Mouse (Mus musculus) kidney, adult 11 months (tissue): ENCODE measurements around the gene Fam92b.

ENCODE experiments used
- DNase-seq: peaks from one replicate; pipeline ENCODE4 v3.0.0; 2022

The Fam92b gene

DNA sequence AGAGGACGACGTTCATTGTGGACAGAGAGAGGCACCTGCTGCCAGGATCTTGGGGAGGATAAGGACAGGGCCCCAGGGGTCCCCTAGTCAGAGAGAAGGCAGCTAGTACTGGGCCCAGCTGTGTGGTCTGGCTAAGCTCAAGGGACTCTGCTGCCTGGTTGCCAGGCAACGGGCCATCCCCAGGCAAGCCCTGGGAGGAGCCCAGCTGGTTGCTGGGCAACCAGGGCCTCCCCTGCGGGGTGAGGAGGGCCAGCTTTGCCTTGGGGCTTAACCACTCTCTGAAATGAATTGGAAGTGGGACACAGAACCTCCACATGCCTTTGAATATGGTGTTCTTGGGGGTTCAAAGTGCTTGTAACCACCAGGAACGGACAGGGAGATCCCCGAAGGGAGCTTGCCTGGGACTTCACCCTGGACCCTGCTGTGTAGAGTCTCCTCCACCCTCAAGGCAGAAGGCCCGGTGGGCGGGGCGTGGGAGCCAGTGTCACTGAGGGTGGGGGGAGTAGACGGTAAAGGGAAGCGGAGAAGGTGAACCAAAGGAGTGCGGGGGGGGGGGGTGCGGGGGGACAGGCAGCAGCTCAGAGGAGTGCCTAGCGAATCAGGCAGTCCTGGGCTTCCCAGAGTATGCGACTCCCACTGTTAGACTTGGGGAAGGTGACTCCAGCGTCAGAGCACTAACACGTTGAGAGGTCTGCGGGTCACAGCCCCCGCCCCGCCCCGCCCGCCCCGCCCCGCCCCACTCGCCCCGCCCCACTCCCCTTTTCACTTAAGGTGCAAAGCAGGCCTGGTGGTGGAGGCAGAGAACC is at the start of gene Fam92b:
Gene Fam92b, minus strand, starts transcription at position 149 of the 806 bp plus-strand sequence.
- no peak for DNase-seq

DNA sequence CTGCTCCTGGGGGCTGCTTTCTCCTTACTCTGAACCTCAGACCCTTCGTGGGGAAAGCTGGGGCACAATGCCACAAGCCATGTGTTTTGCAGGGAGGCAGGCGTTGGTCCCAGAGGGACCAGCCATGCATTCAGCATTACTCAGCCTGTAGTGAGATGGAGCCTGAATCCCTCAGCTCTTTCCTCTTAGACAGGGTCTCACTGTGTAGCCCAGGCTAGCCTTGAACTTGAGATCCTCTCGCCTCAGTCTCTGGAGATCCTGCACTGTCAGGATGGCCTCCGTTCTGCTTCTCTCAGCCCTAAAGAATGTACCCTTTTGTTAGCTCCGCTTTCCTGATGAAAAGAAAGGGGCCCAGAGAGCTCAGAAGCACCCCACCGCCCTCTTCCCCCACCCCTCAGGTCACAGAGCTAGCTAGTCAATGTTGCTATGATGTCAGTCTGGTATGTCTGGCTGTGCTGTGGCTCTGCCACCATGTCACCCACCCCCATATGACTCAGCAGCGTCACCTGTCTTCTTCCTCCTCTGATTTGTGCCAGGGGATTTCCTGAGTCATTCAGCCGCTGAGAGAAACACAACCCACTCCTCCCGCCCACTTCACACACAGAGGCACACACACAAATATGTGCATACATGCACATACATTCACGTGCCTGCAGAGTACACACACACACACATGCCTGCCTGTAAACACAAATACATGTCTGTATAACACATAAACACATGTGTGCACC is 48.3 kb upstream of the Fam92b start:
- DNase-seq = no peak

DNA sequence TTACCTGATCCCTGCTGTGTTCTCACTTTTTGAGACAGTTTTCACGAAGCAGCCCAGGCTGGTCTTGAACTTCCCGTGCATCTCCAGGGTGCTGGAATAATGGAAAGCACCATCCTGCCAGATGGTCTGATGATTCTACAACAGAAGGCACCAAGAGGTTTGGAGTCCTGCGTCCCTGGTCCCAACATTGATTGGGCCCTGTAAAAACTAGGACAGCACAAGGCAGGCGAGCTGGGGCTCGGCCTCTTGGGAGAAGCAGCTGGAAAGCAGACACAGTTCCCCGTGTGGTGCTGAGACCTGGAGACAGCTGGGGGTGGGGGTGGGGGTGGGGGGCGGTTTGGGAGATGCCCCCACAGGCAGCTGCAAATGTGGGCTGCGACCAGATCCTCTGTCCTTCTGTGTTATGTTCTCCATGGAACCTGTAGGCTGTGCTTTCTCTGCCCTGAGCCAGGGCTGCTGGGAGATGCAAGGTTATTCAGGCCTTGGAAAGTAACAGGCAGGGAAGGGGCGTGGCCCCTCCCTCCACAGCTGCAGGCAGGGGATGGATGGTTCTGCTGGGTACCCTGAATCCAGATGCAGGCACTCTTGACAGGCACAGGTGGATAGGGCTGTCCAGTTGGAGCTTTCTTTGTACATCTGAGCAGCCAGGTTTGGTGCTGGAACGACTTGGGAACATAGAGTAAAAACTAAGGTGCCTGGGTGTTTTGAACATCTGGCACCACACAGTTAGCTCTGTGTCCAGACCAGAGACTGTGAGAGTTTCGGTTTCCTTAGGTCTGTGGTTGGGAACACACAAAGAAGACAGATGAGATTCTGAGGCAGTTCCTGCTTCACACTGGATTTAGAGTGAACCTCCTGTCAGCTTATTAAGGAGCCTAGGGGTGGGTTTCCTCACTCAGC is 47.5 kb upstream of the Fam92b start:
- DNase-seq = no peak

DNA sequence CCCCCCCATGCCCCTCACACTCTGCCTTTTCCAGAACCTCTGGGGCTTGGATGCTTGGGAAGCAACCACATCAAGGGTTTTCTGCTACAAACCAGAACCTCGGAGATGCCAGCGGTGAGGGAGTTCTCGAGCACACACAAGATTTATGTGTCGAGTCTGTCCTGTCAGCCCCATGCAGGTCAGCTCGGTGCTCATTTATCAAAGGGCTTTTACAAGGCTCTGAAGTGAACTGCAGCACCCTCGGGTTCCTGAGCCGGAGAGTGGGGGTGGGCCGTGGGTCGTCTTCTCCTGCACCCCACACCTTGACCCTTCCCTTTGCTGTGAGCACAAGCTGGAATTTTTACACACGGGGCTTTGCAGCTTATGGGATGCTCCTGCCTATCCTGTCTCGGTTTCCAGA is 45.3 kb upstream of the Fam92b start:
- no peak for DNase-seq

DNA sequence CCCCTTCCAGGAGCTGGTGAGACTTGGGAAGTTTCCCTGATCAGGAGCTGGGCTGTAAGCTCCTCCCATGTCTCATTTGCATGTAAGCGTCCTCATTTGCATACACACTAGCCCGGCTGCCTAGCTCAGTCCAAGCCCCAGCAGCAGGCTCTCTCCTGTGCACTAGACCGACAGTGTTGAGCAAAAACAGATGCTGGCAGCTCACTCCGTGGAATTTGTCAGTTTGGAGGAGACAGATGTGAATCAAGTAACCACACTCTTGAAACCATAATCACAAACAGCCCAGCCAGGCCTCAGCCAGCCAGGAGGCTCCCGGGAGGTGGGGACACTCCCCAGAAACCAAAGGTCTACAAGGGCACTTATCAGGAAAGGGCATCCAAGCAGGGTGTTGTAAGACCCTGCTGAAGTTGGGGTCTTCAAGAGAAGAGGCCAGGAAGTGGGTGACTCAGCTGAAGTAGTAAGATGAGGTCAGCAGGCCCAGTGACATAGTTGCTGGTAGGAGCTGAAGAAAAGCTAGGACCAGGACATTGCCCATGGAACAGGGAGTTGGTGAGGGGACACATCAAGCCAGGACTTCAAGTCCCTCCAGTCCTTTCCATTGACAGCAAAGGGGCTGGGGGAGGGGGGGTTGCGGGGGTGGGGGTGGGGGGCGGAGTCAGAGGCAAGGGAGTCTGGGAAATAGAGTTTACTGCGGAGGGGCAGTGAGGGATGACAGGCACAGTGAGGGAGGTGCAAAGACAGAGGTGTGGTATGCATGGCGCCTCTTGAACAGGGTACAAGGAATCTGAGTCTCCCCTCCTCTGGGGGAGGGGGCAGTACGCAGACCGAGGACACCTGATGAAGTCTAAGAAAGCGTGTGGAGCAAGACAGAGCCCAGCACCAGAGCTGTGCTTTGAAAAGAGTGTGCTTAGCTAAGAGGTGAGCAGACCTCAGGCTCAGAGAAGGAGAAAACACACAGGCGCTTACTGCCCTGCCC is 39.9 kb upstream of the Fam92b start:
- peak; percentile 44 for DNase-seq

DNA sequence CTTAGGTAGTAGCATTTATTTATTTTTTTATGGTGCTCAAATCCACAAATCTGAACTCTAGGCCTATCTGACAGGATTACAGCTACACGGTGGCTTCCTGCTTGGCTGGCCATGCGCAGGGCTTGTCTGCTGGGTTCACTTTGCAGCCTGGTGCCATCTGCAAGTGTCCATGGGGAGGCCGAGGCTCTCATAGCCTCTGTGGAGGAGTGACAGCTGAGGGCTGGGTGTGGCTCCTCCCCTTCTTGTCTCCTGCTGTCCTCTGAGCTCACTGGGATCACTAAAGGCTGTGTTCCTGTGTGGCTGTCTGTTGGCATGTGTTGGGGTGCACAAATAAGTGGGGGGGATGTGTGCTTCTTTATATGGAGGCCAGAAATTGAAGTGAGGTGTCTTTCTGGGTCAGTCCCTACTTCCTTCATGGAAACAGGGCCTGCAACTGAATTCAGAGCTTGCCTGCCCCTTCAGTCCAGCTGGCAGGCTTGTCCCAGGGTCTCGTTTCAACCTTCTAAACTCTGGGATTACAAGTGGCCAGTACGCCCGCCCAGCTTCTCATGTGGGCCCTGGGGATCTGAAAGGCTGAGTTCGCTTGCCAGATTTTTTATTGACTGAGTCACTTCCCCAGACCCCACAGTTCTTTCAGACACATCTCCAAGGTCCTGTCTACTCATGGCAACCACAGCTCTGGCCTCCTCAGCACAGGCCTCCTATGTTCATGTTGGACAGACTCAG is 38.3 kb upstream of the Fam92b start:
- no peak for DNase-seq

DNA sequence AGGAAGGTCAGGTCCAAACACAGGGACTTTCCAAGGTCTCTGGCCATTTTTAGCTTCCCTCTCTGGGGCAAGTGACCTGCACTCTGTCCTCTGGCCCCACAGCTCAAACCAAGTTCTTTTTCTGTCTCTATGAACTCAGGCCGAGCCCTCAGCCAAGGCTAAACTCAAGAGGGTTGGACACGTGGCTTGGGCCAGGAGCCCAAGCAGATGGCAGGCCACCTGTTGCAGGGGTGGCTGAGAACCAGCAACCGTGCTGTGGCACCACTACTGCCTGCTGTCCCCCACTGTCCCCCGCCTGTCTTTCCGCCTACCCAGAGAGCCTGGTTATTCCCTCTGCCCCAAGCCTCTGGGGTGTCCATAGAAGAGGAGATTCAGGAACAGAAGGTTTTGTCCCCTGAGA is 36.7 kb upstream of the Fam92b start:
- peak; percentile 31 for DNase-seq

DNA sequence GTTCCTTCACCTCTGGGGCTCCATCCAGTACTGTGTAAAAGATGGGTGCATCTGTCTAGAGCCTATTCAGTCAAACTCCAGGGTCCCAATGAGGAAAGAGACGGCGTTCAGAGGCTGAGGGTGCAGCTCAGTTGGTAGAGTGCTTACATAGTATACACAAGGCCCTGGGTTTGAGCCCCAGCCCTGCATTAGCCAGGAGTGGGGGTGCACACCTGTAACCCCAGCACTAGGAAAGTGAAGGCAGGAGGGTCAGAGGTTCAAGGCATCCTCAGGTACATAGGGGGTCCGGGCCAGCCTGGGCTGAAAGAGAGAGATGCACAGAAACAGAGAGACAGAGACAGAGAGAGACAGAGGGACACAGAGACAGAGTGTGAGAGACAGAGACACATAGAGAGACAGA is 36.0 kb upstream of the Fam92b start:
- DNase-seq = no peak

DNA sequence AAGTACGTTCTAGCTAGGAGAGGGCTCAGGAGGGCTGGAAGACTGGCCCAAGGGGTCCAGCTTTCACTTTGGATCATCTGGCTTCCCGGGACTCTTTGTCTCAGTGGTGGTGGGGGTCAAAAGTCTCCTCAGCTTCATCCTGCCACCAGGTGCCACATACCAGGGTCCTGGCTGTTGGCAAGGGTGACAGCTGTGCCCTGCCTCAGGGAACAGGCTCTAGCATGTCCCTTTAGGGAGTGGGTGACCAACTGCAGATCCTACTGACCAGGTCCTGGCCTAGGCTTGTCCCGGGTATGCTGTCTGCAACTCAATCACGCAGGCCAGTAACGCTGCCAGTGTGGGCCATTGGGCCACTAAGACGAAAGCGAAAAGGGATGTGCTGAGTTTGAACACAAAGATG is 35.3 kb upstream of the Fam92b start:
- no peak for DNase-seq

DNA sequence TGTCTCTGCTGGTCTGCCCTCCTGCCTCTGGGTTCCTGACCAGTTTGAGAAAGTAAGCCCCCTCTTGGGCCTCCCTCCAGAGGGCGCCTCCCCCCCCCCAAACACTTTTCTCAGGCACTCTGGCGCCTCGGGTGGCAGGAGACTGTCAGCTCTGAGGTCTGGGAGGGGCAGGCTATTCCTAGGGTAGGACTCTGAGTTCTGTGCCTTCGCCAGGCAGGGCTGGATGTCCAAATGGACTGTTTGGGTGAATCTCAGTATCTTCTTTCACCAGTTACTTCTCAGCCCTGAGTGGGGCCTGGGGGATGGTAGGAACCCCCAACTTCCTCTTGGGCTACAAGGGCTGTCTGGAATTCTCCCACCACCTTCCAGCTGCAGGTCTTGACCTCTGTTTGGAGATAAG is 34.1 kb upstream of the Fam92b start:
- no peak for DNase-seq

DNA sequence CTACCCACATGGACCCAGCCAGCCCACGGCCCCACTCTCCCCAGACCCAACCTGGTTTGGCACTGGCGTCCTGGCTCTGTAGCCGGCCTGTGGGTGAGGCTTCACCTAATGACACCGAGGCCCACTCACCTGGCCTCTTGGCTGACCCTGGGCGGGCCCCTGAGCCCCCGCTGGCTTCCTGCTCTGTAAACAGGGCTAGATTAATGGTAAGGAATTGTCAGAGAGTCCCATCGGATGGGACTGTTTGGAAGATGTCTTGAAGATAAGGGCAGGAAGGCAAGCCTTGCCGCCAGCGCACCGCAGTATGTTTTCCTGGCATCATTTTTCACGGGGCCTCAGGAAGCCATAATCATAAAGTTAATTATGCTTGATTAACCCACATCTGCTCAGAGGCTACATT is 30.8 kb upstream of the Fam92b start:
- DNase-seq = no peak

DNA sequence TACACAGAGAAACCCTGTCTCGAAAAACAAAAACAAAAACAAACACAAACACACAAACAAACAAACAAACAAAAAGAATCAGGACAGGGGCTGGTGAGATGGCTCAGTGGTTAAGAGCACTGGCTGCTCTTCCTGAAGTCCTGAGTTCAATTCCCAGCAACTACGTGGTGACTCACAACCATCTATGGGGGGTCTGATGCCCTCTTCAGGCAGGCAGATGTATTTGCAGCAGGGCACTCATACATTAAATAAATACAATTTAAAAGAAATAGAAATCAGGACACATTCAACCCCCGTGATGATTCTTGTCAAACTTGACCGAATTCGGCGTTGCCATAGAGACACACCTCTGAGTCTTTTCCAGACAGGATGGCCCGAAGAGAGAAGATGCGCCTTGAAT is 30.1 kb upstream of the Fam92b start:
- no peak for DNase-seq

DNA sequence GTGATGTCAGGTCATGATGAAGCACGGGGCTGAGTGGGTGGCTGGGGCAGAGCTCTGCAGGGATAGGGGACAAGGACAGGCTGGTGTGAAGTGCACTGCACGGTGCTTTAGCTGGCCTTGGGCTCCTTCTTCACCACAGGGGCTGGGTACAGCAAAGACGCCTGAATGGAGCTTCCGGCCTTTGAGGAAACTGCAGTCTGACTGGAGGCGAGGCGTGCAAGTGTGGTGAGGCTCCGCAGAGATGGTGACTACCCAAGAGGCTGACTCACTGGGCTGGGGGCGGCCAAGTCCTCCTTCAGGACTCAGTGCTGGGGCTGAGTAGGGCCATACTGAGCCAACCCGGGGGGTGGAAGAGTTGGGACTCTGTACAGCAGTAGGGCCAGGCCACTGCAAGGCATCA is 28.6 kb upstream of the Fam92b start:
- no peak for DNase-seq

DNA sequence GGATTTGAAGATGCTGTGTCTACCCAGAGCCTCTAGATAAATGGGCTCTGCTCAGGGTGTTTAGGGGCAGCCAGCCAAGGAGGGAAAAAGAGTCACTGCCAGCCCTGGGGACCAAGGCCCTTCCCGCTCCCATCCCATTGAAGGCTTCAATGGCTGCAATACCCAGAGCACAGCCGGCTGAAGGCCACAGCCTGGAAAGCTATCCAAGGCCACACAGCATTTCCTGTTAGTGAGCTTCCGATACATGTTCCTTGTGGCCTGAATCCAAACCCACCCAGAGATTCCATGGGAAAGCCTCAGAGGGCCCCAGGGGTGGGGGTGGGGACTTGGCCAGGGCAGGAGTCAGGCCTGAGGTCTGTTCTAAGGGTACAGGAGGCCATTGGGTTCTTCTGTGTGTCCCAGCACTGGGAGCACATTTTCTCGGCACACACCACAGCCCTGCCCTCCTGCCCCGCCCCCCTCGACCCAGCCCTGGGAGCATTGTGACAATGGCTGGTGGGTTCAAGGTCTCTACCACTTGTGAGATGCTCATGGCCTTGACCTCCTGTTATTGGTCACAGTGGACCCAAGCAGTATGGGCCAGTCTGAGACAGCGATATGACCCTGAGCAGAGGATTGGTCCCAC is 27.6 kb upstream of the Fam92b start:
- DNase-seq = peak; percentile 71

DNA sequence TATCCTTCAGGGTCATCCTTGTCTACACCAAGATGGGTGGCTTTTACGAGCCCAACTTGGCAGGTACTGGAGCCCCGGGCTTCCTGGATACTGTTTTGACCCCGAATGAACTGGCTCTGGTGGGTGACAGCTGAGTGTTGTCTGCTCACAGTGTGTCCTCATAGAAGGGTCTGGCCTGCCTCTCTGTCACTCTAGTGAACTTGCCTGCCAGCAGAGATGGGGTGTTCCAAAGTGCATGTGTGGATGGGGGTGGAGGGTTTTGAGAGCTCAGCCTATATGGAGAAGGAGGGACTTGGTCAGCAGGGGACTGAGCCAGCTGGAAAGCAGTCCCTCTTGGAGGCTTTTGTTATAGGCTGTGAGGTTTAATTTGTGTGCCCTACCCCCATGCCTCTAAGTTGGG is 25.3 kb upstream of the Fam92b start:
- DNase-seq = no peak

DNA sequence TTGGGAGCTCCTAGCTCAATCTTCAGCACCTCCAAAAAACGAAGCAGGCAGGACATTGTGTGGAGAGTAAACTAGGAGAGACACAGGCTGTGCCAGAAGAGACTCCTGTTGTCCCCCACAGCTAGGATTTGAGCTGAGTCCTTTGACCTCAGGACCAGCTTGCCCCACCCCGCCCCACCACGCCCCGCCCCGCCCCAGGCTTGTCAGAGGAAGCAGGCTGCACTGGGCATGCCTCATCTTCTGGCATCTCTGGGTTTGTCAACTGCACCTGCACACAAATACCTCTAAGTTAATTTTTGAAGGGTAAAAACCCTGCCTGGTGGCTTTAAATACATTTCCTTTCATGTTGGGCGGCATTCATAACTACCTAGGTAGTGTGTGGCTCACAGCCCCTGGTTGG is 24.1 kb upstream of the Fam92b start:
- no peak for DNase-seq

DNA sequence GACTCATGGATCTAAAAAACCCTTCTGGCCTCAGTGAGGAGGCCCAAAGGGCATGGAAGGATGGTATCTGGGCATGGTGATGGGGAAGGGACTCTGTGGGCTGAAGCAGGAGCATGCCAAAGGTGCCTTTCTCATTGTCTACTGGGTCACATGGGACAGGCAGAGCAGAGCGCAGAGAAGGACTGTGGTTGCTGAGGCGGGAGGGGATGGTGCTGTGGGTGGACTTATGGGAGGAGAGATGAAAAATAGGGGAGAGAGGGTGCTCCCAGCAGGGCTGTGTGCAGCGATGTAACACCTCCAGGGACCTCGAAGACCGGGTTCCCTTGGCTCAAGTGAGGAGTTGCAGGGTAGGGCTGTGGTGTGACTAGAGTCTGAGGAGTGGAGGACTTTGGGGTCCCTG is 14.9 kb upstream of the Fam92b start:
- no peak for DNase-seq

DNA sequence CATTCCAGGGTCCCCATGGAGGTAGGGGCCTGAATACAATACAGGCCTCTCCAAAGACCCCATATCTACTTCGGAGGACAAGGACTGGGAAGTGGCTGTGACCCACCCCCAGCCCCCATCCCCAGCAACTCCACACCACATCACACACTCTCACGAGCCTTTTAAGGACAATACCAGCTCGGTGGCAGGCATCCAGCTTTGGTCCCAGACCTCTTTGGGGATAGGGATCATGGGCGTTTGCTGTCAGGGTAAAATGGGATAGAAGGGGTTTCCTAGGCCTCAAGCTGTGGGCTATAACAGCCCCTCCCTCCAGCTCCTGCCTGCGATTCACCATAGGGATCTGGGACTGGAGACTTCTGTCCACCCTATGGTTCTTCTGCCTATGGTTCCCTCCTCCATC is 14.4 kb upstream of the Fam92b start:
- no peak for DNase-seq

DNA sequence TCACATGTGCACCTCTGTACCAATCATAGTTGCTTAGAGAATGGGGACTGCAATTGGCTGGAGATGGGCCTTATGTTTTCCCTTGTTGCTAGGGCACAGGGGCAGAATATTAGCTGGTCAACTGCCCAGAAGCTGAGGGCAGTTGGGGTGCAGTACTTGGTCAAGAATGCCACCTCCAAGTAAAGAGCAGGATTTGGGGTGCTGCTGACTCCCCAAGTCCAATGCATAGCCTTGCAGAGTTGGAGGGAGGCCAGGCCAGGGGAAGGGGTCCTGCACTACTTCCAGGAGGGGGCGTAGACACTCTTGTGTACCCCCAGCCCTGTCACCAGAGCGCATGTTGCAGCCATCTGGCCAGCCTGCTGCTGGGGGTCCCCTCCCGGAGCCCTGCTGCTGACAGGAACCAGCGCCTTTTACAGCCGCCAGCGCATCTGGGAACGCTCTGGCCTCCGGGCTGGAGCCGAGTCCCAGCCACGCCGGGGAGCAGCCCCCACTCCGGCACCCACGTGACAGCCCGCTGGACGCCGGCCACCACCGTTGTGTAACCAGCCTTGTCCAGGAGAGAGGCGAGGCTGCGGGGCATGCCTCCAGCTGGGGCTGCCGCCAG is 13.6 kb upstream of the Fam92b start:
- DNase-seq = peak; percentile 89

DNA sequence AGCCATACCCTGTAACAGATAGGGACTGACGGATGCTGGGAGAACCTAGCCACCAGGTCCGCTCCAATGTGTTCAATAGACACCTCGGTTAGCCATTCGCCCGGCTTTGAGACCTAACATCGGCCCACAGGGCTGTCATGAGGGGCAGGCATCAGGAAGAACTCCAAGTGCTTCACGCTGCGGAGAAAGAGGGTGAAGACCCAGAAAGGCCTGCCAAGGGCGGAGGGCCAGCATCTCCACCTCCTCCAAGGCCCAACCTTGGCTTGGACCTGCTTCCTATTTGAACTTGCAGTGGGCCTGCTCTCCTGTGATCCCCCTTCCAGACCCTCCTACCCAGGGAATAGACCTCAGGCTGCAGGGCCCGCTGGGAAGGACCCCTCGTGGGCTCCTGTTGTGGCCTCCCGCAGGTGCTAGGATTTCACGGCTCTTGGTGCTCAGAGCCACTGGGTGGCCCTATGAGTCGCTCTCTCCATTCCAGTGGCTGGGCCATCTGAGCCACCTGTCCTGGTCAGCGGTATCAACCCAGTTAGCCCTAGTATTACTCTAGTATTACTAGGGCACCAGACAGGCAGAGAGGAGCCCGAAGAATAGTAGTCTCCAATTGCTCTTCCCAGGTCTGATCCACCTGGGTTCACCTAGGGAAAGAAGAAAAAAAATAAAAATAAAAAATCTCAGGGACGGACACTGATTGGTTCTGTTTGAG is 13.0 kb upstream of the Fam92b start:
- no peak for DNase-seq
